Mouse (Mus musculus) heart, postnatal 0 days (tissue): ENCODE measurements around the gene Gm10491. TPM values are rescaled to one million over a fixed set of nuclear protein-coding genes. Genes with fewer than 3 reads are reported as not detected.
A peak's percentile ranks its signal among the peaks of the same experiment; 100 is the strongest.

ENCODE experiments used
- ATAC-seq: fragments of 200-750 bp; cut with Nextera tagmentation; 2 replicates; pipeline ENCODE4 v1.8.0; 2017; ENCODE audit warnings: low read depth, moderate number of reproducible peaks, moderate library complexity; ENCODE audit not compliant: insufficient read depth
- DNase-seq: peaks from one replicate; pipeline ENCODE4 v3.0.0-alpha.2; 2016; ENCODE audit warnings: low spot score
- H3K27ac ChIP-seq: fragments of 300-500 bp; sonication (generic); 2 replicates; pipeline ENCODE4 v1.5.1; 2014; ENCODE audit warnings: low read depth, mild to moderate bottlenecking
- H3K27me3 ChIP-seq: fragments of 300-500 bp; sonication (generic); 2 replicates; pipeline ENCODE4 v1.6.1; 2014; ENCODE audit warnings: low read length, mixed read lengths; ENCODE audit not compliant: control insufficient read depth, insufficient read depth
- H3K36me3 ChIP-seq: fragments of 300-500 bp; sonication (generic); replicated peaks from 2 replicates; pipeline ENCODE4 v1.6.1; 2014; ENCODE audit warnings: low read length, mixed read lengths; ENCODE audit not compliant: control insufficient read depth, insufficient read depth
- H3K4me1 ChIP-seq: fragments of 300-500 bp; sonication (generic); 2 replicates; pipeline ENCODE4 v1.6.1; 2014; ENCODE audit warnings: antibody characterized with exemption; ENCODE audit not compliant: control insufficient read depth, insufficient read depth
- H3K4me2 ChIP-seq: fragments of 300-500 bp; sonication (generic); 2 replicates; pipeline ENCODE4 v1.6.1; 2014; ENCODE audit warnings: low read depth, mild to moderate bottlenecking, low read length, moderate library complexity
- H3K4me3 ChIP-seq: fragments of 300-500 bp; sonication (generic); 2 replicates; pipeline ENCODE4 v1.5.1; 2014; ENCODE audit warnings: low read depth, low read length
- H3K9ac ChIP-seq: fragments of 300-500 bp; sonication (generic); replicated peaks from 2 replicates; pipeline ENCODE4 v1.6.1; 2014; ENCODE audit warnings: low read depth, low read length, mixed read lengths
- H3K9me3 ChIP-seq: fragments of 300-500 bp; sonication (generic); replicated peaks from 2 replicates; pipeline ENCODE4 v1.6.1; 2016; ENCODE audit warnings: low read length; ENCODE audit not compliant: control insufficient read depth
- CTCF ChIP-seq: IDR thresholded peaks from 2 replicates; pipeline ENCODE4 v1.5.1; 2016; ENCODE audit warnings: antibody characterized with exemption, control low read depth, low read depth
- EP300 ChIP-seq: IDR thresholded peaks from 2 replicates; pipeline ENCODE4 v1.6.1; 2016; ENCODE audit warnings: antibody characterized with exemption, low read depth
- WGBS: fragments of 180-500 bp; shearing (Covaris S2); extraction: QIAGEN DNeasy Blood & Tissue Kit; methylation state at CpG from one replicate; pipeline ENCODE4 v1.1.7; 2014; 5-methylcytosine and 5-hydroxymethylcytosine counted together
- polyA plus RNA-seq: library from polyadenylated mRNA; unstranded; fragments of >200 nt; fragmentation: Nextera tagmentation; extraction: Ambion mirVana; gene quantifications from 2 replicates; pipeline ENCODE4 v1.2.1, GENCODE M21; 2015
- total RNA-seq: library from RNA; depleted of rRNA; stranded (reverse); fragments of >200 nt; gene quantifications from 2 replicates; pipeline ENCODE4 v1.2.3, GENCODE M21; 2014; ENCODE audit warnings: low replicate concordance

Gm10491 gene
- total and polyA plus RNA-seq, 2 experiments from 2014 or later, result not detected

DNA sequence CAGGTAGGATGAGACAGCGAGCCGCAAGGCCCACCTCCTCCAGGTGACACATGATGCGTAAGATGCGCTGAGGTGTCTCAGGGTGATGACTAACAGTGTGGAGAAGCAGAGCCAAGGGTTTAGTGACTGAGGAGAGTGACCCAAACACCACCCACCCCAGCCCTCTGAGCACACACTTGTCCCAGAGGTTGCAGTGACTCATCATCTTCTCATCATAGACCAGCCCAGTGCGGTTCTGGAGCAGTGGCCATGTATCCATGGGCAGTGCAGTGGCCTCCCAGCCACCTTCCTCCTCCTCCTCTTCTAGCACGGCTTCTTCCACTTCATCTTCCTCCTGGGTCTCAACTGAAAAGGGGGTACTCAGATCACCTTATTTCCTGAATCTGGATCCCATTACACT is 30.0 kb upstream of the Gm10491 start:
- WGBS, result 88% methylated on average over 6 of the region's 6 CpGs

DNA sequence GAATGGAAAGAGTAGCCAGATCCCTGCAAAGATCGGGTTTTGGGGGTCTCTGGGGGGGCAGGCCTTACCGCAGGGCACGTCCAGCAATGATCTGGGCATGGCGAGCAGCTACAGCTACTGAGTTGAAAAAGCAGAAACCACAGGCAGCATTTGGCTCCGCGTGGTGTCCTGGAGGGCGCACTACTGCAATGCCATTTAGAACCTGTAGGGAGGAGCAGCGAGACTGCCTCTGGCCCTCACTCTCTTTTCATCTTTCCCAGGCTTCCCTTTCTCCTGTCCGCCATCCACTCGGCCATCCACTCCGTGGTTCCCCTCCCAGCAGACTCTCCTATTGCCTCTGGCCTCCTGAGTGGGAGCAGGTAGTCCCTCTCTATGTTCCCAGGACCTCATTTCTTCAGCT is 29.2 kb upstream of the Gm10491 start:
- H3K9ac ChIP-seq, result no peak overlapping the region
- H3K36me3 ChIP-seq, result peaks cover 6% of the 10 kb centered on the region; the same call in 1 of the 2 replicates
- no peaks in the 10 kb centered on the region for H3K4me1 ChIP-seq
- DNase-seq (no peak), ATAC-seq (no peak)
- WGBS, result 57% methylated on average over 11 of the region's 11 CpGs
- H3K4me2 ChIP-seq, result no peak overlapping the region
- TF ChIP-seq EP300 (no peak), CTCF (peak; percentile 1; the same call in 1 of the 2 replicates)
- H3K9me3 ChIP-seq, result no peaks in the 10 kb centered on the region
- H3K4me3 ChIP-seq, result no peak overlapping the region
- no peak overlapping the region for H3K27ac ChIP-seq
- H3K27me3 ChIP-seq, result no peaks in the 10 kb centered on the region

More for the DNA sequence above, 30.0 kb upstream of the Gm10491 start:
- no peaks in the 10 kb centered on the region for H3K9me3 ChIP-seq
- H3K27me3 ChIP-seq, result no peaks in the 10 kb centered on the region
- H3K4me2 ChIP-seq, result no peak overlapping the region
- DNase-seq (no peak), ATAC-seq (no peak)
- no peak overlapping the region for H3K27ac ChIP-seq
- no peak for TF ChIP-seq CTCF
- TF ChIP-seq EP300, result no peak
- no peaks in the 10 kb centered on the region for H3K4me1 ChIP-seq
- no peak overlapping the region for H3K9ac ChIP-seq
- peaks cover 6% of the 10 kb centered on the region; the same call in 1 of the 2 replicates for H3K36me3 ChIP-seq
- H3K4me3 ChIP-seq, result no peak overlapping the region

DNA sequence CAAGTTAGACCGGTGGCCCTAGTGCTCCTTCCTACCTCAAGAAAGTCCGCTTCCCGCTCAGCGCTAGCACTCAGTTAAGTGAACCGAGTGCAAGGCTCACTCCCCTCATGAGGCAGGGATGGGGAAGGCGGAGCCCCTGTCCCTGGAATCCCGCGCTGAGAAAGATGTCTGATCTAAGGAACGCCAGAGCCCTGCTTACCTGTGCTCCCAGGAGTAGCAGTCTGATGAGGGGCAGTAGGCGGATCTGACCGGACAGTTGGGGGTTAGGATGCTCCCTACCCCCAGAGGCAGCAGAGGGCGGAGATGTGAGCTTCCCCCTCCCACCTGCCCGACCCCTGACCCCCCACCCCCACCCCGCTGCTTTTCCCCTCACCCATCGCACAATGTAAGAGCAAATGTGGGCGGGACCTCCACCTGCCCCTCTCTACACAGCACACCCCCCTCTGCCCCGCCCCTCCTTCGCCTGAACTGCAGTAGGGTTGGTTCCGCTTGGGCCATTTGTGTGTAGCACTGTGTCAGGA is 20.7 kb upstream of the Gm10491 start, which contains the start of gene Eras:
Gene Eras (minus strand): TSS at position 338 of the 521 bp plus-strand sequence.
- 20% methylated on average over 17 of the region's 19 CpGs for WGBS
- Histone ChIP-seq H3K9ac (no peak within 1 kb of the TSS), H3K4me2 (no peak within 1 kb of the TSS), H3K9me3 (no peaks in the 10 kb centered on the region), H3K4me3 (no peak within 1 kb of the TSS), H3K4me1 (no peaks in the 10 kb centered on the region), H3K27me3 (peaks cover 23% of the 10 kb centered on the region), H3K27ac (no peak within 1 kb of the TSS), H3K36me3 (no peaks in the 10 kb centered on the region; the same call in 1 of the 2 replicates)
- DNase-seq (no peak), ATAC-seq (no peak)
- TF ChIP-seq CTCF (no peak), EP300 (no peak)

DNA sequence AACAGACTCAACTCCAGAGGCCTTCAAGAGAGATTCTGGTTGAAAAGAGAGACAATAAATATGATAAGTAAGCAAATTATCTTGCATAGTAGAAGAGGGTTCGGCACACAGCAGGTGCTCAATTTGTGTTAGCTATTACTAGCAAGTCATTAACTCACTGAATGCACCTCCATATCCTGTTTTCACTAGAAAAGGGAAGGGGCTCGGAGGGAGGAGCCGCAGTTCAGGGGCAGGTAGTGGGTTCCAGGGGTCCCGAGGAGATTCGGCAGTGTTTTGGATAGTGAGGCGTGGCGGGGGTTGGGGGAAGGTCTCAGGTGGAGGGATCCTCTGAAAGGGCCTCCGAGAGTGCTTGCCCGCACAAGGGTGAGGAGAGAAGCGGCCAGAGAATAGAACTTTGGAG is 19.5 kb upstream of the Gm10491 start:
- no peak for TF ChIP-seq CTCF
- no peak for TF ChIP-seq EP300
- Histone ChIP-seq H3K9ac (no peak overlapping the region), H3K27ac (no peak overlapping the region), H3K4me1 (no peaks in the 10 kb centered on the region), H3K4me3 (no peak overlapping the region), H3K27me3 (peaks cover 35% of the 10 kb centered on the region), H3K9me3 (no peaks in the 10 kb centered on the region), H3K36me3 (no peaks in the 10 kb centered on the region; the same call in 1 of the 2 replicates), H3K4me2 (no peak overlapping the region)
- ATAC-seq (no peak), DNase-seq (no peak)
- 26% methylated on average over 10 of the region's 10 CpGs for WGBS

DNA sequence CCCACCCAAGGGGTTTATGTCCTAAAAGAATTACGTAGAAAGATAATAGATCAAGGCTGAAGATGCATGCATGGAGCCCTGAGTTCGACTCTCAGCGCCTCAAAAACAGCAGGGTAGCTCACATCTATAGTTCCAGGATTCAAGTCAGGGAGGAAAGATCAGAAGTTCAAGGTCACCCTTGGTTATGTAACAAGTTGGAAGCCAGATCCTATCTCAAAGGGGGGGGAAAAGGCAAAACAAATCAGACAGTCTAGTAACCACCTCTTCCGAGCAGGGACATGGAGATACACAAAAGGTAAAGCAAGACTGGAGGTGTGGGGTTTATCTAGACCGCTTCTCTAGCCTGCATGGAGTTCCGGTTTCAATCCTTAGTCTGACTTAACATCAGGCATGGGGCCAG is 18.6 kb upstream of the Gm10491 start:
- TF ChIP-seq CTCF (no peak), EP300 (no peak)
- Histone ChIP-seq H3K4me1 (no peaks in the 10 kb centered on the region), H3K27ac (no peak overlapping the region), H3K36me3 (no peaks in the 10 kb centered on the region; the same call in 1 of the 2 replicates), H3K9ac (no peak overlapping the region), H3K27me3 (peaks cover 41% of the 10 kb centered on the region), H3K4me2 (no peak overlapping the region), H3K4me3 (no peak overlapping the region), H3K9me3 (no peaks in the 10 kb centered on the region)
- DNase-seq (no peak), ATAC-seq (no peak)
- WGBS, result 63% methylated on average over 6 of the region's 6 CpGs

DNA sequence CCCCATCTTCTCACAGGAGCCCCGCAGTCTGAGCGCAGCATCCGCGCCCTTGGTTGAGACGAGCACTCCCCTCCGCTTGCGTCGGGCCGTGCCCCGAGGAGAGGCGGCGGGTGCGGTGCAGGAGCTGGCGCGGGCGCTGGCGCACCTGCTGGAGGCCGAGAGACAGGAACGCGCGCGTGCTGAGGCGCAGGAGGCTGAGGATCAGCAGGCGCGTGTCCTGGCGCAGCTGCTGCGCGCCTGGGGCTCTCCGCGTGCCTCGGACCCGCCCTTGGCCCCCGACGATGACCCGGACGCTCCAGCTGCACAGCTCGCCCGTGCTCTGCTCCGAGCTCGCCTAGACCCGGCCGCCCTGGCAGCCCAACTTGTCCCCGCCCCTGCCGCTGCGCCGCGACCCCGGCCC is 14.4 kb upstream of the Gm10491 start:
- no peaks in the 10 kb centered on the region for H3K9me3 ChIP-seq
- no peak overlapping the region for H3K9ac ChIP-seq
- ATAC-seq (no peak), DNase-seq (no peak)
- peak overlapping the region; percentile 48 for H3K4me2 ChIP-seq
- H3K4me3 ChIP-seq, result peak overlapping the region; percentile 33
- TF ChIP-seq CTCF (no peak), EP300 (no peak)
- H3K27ac ChIP-seq, result no peak overlapping the region
- no peaks in the 10 kb centered on the region for H3K36me3 ChIP-seq
- peaks cover 57% of the 10 kb centered on the region for H3K27me3 ChIP-seq
- no peaks in the 10 kb centered on the region for H3K4me1 ChIP-seq
- WGBS, result 7% methylated on average over 34 of the region's 48 CpGs
